Mouse (Mus musculus) G1E-ER4 (cell line): ENCODE measurements around the gene Galnt10. TPM values are rescaled to one million over a fixed set of nuclear protein-coding genes. Genes with fewer than 3 reads are reported as not detected.

Experiments
- GATA1 ChIP-seq: IDR thresholded peaks from one replicate; pipeline ENCODE4 v1.8.0; 2012; ENCODE audit warnings: low read length, inconsistent platforms
- polyA plus RNA-seq: library from polyadenylated mRNA; stranded (reverse); fragments of >175 nt; gene quantifications from 2 replicates; pipeline ENCODE4 v1.2.3, GENCODE M21; 2012

Gene Galnt10
- polyA plus RNA-seq, 1 experiment, result 18.5 TPM

GRCm38 (mm10) chr11:57627086-57627735 is 18.0 kb upstream of the Galnt10 start:
- no peak for TF ChIP-seq GATA1

- TF ChIP-seq GATA1, result no peak
Measured at GRCm38 (mm10) chr11:57631805-57632485, 13.3 kb upstream of the Galnt10 start.

GRCm38 (mm10) chr11:57633006-57633405 is 12.2 kb upstream of the Galnt10 start:
- no peak for TF ChIP-seq GATA1

GRCm38 (mm10) chr11:57633975-57634585 is 11.2 kb upstream of the Galnt10 start:
- TF ChIP-seq GATA1, result no peak

- no peak for TF ChIP-seq GATA1
Measured at GRCm38 (mm10) chr11:57635148-57635547, 10.1 kb upstream of the Galnt10 start.

GRCm38 (mm10) chr11:57643691-57644090 is 1.6 kb upstream of the Galnt10 start:
- no peak for TF ChIP-seq GATA1

- no peak for TF ChIP-seq GATA1
Measured at GRCm38 (mm10) chr11:57644245-57645017, 811 bp upstream of the Galnt10 start.

- TF ChIP-seq GATA1, result no peak
Measured at GRCm38 (mm10) chr11:57645847-57646246, 605 bp downstream of the Galnt10 start.

- no peak for TF ChIP-seq GATA1
Measured at GRCm38 (mm10) chr11:57646416-57646815, 1.2 kb downstream of the Galnt10 start.

- no peak for TF ChIP-seq GATA1
Measured at GRCm38 (mm10) chr11:57646940-57647339, 1.7 kb downstream of the Galnt10 start.

GRCm38 (mm10) chr11:57647446-57647845 is 2.2 kb downstream of the Galnt10 start:
- no peak for TF ChIP-seq GATA1

- TF ChIP-seq GATA1, result no peak
Measured at GRCm38 (mm10) chr11:57648196-57648800, 3.1 kb downstream of the Galnt10 start.

GRCm38 (mm10) chr11:57649269-57649668 is 4.0 kb downstream of the Galnt10 start:
- no peak for TF ChIP-seq GATA1

- no peak for TF ChIP-seq GATA1
Measured at GRCm38 (mm10) chr11:57649671-57650070, 4.4 kb downstream of the Galnt10 start.

GRCm38 (mm10) chr11:57650867-57651266 is 5.6 kb downstream of the Galnt10 start:
- no peak for TF ChIP-seq GATA1
